Mouse (Mus musculus) heart, postnatal 25 days (tissue): ENCODE results near the gene Olfr141. TPM values are rescaled to one million over a fixed set of nuclear protein-coding genes. Genes with fewer than 3 reads are reported as not detected.

Experiments
- DNase-seq: peaks from one replicate; pipeline ENCODE4 v3.0.0; 2022; ENCODE audit warnings: low spot score
- intact Hi-C: fragments of 180-260 bp; cut with DNase I; formaldehyde crosslinking; loops from one replicate; pipeline ENCODE4 v1.15.1; 2025
- total RNA-seq, 2 experiments: library from RNA; stranded (reverse); gene quantifications; 2 replicates each; pipeline ENCODE4 v1.2.3; 2021

The Olfr141 gene
- not detected for total RNA-seq

- intact Hi-C loops = no loop called here
- DNase-seq = no peak
Measured at GRCm38 (mm10) chr2:86809918-86810317, at the start of gene Olfr141. TSS of gene Olfr141 (minus strand) at chr2:86810018.

GRCm38 (mm10) chr2:86851596-86851995, 41.8 kb upstream of the Olfr141 start, which contains the start of gene Olfr1095:
TSS of gene Olfr1095 (minus strand) at chr2:86851696.
- DNase-seq = no peak
- intact Hi-C loops = no loop called here

- intact Hi-C loops = no loop called here
- no peak for DNase-seq
Measured at GRCm38 (mm10) chr2:86824363-86824762, 14.5 kb upstream of the Olfr141 start, which contains the start of gene Olfr1094. TSS of gene Olfr1094 (plus strand) at chr2:86824663.

- no peak for DNase-seq
- intact Hi-C loops = no loop called here
Measured at GRCm38 (mm10) chr2:86782179-86782578, 27.6 kb downstream of the Olfr141 start, which contains the start of gene Olfr1093. TSS of gene Olfr1093 (plus strand) at chr2:86782479.

GRCm38 (mm10) chr2:86761050-86761449, 48.8 kb downstream of the Olfr141 start:
- intact Hi-C loops = no loop called here
- DNase-seq = no peak

- intact Hi-C loops = no loop called here
- no peak for DNase-seq
Measured at GRCm38 (mm10) chr2:86758893-86759292, 50.9 kb downstream of the Olfr141 start, which contains the start of gene Olfr1090. TSS of gene Olfr1090 (minus strand) at chr2:86758993.

Other genes starting within 250 kb of the Olfr141 start
- not detected for gene Olfr1082, start 211.1 kb downstream of the Olfr141 start, total RNA-seq
- not detected for gene Olfr1084, start 170.3 kb downstream of the Olfr141 start, total RNA-seq
- not detected for gene Olfr1085, start 148.0 kb downstream of the Olfr141 start, total RNA-seq
- not detected for gene Olfr1086, start 129.9 kb downstream of the Olfr141 start, total RNA-seq
- not detected for gene Olfr1087, start 111.6 kb downstream of the Olfr141 start, total RNA-seq
- gene Olfr1089, start 76.3 kb downstream of the Olfr141 start, total RNA-seq = not detected
- not detected for gene Olfr1090, start 51.0 kb downstream of the Olfr141 start, total RNA-seq
- not detected for gene Olfr1093, start 27.5 kb downstream of the Olfr141 start, total RNA-seq
- not detected for gene Olfr1094, start 14.6 kb upstream of the Olfr141 start, total RNA-seq
- not detected for gene Olfr1095, start 41.7 kb upstream of the Olfr141 start, total RNA-seq
- gene Gm13723, start 64.8 kb upstream of the Olfr141 start, total RNA-seq = not detected
- not detected for gene Olfr1097, start 82.2 kb upstream of the Olfr141 start, total RNA-seq
- gene Olfr1098, start 114.5 kb upstream of the Olfr141 start, total RNA-seq = not detected
- gene Olfr1099, start 150.7 kb upstream of the Olfr141 start, total RNA-seq = not detected
- gene Olfr1100, start 169.9 kb upstream of the Olfr141 start, total RNA-seq = not detected
- not detected for gene Olfr1101, start 181.2 kb upstream of the Olfr141 start, total RNA-seq
- not detected for gene Olfr1102, start 188.4 kb upstream of the Olfr141 start, total RNA-seq
- gene Olfr1104, start 217.1 kb upstream of the Olfr141 start, total RNA-seq = not detected
- not detected for gene Olfr1105, start 226.5 kb upstream of the Olfr141 start, total RNA-seq
- not detected for gene Olfr1106, start 242.3 kb upstream of the Olfr141 start, total RNA-seq